Mouse (Mus musculus) kidney, postnatal 0 days (tissue): ENCODE measurements around the gene Tbrg4. TPM values are rescaled to one million over a fixed set of nuclear protein-coding genes. Genes with fewer than 3 reads are reported as not detected.
A peak's percentile ranks its signal among the peaks of the same experiment; 100 is the strongest.

Experiments
- ATAC-seq: fragments of 200-750 bp; cut with Nextera tagmentation; replicated peaks from 2 replicates; pipeline ENCODE4 v1.8.0; 2017; ENCODE audit warnings: low read depth, moderate number of reproducible peaks, moderate TSS enrichment, moderate library complexity; ENCODE audit not compliant: low FRiP score
- DNase-seq: peaks from one replicate; pipeline ENCODE4 v3.0.0-alpha.2; 2016; ENCODE audit warnings: low spot score
- H3K27ac ChIP-seq: fragments of 300-500 bp; sonication (generic); 2 replicates; pipeline ENCODE4 v1.5.1; 2014; ENCODE audit warnings: mild to moderate bottlenecking
- H3K27me3 ChIP-seq: fragments of 300-500 bp; sonication (generic); 2 replicates; pipeline ENCODE4 v1.6.1; 2014; ENCODE audit warnings: low read length, mixed read lengths; ENCODE audit not compliant: insufficient read depth
- H3K36me3 ChIP-seq: fragments of 300-500 bp; sonication (generic); 2 replicates; pipeline ENCODE4 v1.6.1; 2014; ENCODE audit warnings: low read length, mixed read lengths; ENCODE audit not compliant: insufficient read depth
- H3K4me1 ChIP-seq: fragments of 300-500 bp; sonication (generic); replicated peaks from 2 replicates; pipeline ENCODE4 v1.6.1; 2014; ENCODE audit warnings: antibody characterized with exemption, low read length, mixed read lengths; ENCODE audit not compliant: insufficient read depth
- H3K4me2 ChIP-seq: fragments of 300-500 bp; sonication (generic); 2 replicates; pipeline ENCODE4 v1.6.1; 2014; ENCODE audit warnings: mild to moderate bottlenecking, low read length, moderate library complexity, mixed read lengths
- H3K4me3 ChIP-seq: fragments of 300-500 bp; sonication (generic); replicated peaks from 2 replicates; pipeline ENCODE4 v1.5.1; 2014; ENCODE audit warnings: low read depth, low read length
- H3K9ac ChIP-seq: fragments of 300-500 bp; sonication (generic); 2 replicates; pipeline ENCODE4 v1.6.1; 2014; ENCODE audit warnings: low read depth, low read length
- H3K9me3 ChIP-seq: fragments of 300-500 bp; sonication (generic); replicated peaks from 2 replicates; pipeline ENCODE4 v1.6.1; 2016; ENCODE audit warnings: low read length, inconsistent platforms, mixed read lengths
- CTCF ChIP-seq: IDR thresholded peaks from 2 replicates; pipeline ENCODE4 v1.5.1; 2016; ENCODE audit warnings: antibody characterized with exemption, low read depth, mild to moderate bottlenecking, moderate library complexity
- WGBS: fragments of 180-500 bp; shearing (Covaris S2); extraction: QIAGEN DNeasy Blood & Tissue Kit; methylation state at CpG from one replicate; pipeline ENCODE4 v1.1.7; 2014; 5-methylcytosine and 5-hydroxymethylcytosine counted together
- polyA plus RNA-seq: library from polyadenylated mRNA; unstranded; fragments of >200 nt; fragmentation: Nextera tagmentation; extraction: Ambion mirVana; gene quantifications from 2 replicates; pipeline ENCODE4 v1.2.1, GENCODE M21; 2015

Gene Tbrg4
- polyA plus RNA-seq, 1 experiment from 2014 or later, result 32.2 TPM

DNA sequence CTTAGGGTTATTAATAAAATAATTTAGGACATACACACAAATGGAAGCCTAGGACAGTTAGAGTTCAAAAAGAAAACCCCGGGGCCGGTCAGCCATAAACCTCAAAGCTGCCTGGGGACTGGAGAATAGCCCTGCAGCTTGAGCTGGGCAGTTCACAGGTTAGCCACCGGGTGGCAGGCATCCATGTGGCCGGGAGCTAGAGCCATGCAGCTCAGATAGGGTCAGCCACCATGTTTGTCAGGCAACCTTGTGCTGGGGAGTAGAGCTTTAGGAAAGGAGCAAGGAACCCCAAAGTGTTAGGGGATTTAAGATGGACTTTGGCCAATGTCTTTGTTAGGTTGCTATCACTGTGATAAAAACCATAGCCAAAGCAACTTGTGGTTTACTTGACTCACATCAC, 2.7 kb upstream of the Tbrg4 start:
- no peak overlapping the region for H3K27ac ChIP-seq
- no peak overlapping the region for H3K4me3 ChIP-seq
- DNase-seq, result peak; percentile 59
- H3K9me3 ChIP-seq, result no peaks in the 10 kb centered on the region
- H3K9ac ChIP-seq, result no peak overlapping the region
- H3K4me2 ChIP-seq, result no peak overlapping the region
- peak; percentile 50; the same call in 1 of the 2 replicates for ATAC-seq
- TF ChIP-seq CTCF, result peak; percentile 70
- no peaks in the 10 kb centered on the region for H3K27me3 ChIP-seq
- H3K4me1 ChIP-seq, result peaks cover 9% of the 10 kb centered on the region; the same call in 1 of the 2 replicates
- H3K36me3 ChIP-seq, result peaks cover 9% of the 10 kb centered on the region; the same call in 1 of the 2 replicates
- WGBS, result 17% methylated on average over 4 of the region's 4 CpGs

DNA sequence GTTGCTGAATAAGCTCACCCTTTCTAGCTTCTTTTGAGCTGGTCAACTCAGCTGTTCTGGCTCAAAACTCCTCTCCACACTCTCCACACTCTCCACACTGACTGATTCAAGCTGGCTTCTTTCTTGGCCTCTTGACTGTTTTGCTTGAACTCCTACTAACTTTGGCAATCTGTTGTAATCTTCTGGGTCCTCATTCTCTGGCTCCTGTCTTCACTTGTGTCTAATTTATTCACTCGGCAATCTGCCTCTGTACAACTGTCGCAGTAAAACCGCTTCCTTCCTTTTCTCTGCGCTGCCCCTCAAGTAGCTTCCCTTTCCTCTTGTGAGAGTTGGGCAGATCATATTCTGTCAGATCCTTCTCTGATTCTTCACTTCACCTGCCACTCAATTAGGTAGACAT, 1.9 kb upstream of the Tbrg4 start:
- TF ChIP-seq CTCF, result no peak
- Histone ChIP-seq H3K4me1 (peaks cover 9% of the 10 kb centered on the region; the same call in 1 of the 2 replicates), H3K9ac (no peak overlapping the region), H3K4me2 (no peak overlapping the region), H3K36me3 (peaks cover 16% of the 10 kb centered on the region), H3K4me3 (no peak overlapping the region), H3K27me3 (no peaks in the 10 kb centered on the region), H3K9me3 (no peaks in the 10 kb centered on the region), H3K27ac (peak overlapping the region; percentile 36; the same call in 1 of the 2 replicates)
- DNase-seq, result peak; percentile 38
- WGBS, result 73% methylated on average over 4 of the region's 4 CpGs
- no peak for ATAC-seq

DNA sequence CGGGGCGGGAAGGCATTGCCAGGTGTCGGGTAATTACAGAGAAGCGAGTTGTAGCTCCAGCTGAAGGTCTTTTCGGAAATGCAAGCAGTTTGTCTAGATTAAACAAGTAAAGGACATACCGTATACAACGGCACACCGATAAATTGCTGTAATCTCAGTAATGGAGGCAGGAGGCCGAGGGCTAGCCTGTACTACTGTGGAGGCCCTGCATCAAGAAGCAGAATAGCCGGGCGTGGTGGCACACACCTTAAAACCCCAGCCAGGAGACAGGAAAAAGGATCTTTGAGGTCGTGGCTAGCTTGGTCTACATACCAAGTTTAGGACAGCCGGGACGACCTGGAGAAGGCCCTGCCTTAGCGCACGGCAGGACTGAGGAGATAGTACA, 513 bp upstream of the Tbrg4 start:
- Histone ChIP-seq H3K4me2 (peak overlapping the region; percentile 83), H3K9me3 (no peaks in the 10 kb centered on the region), H3K4me3 (peak overlapping the region; percentile 87), H3K9ac (peak overlapping the region; percentile 73), H3K27me3 (no peaks in the 10 kb centered on the region), H3K4me1 (peaks cover 9% of the 10 kb centered on the region; the same call in 1 of the 2 replicates), H3K36me3 (peaks cover 27% of the 10 kb centered on the region), H3K27ac (peak overlapping the region; percentile 92)
- 11% methylated on average over 16 of the region's 16 CpGs for WGBS
- DNase-seq (no peak), ATAC-seq (peak; percentile 18)
- TF ChIP-seq CTCF, result no peak

DNA sequence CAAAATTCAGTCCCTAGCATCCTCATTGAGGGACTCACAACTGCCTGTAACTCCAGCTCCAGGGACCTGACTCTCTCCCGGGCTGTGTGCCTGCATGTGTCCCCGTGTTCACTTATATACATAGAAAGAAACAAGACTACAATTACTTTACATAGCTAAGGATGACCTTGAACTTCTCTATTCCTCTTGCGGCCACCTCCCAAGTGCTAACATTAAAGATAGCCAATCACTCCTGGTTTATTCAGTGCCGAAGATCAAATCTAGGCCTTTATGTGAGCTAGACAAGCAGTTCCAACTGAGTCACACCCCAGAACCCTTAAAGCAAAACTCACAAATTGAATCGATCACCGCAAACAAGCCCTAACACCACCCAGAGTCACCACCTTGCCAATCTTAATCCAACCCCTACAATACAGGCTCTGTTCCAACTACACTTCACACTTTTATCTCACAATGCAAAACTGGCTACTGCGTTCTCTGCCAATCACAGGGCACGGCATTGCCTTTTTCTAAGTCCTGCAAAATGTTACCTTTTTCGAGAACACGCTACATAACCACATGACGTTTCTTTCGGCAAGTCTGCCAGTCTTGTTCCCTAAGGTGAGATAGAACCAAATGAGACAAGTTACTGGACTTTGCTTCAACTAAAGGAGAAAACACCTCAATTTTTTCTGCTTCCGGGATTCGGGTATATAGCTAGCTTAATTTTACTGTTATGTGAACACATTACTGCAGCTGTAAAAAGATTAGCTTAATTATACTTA, 1.1 kb downstream of the Tbrg4 start:
- Histone ChIP-seq H3K4me3 (peak overlapping the region; percentile 87), H3K4me1 (peaks cover 9% of the 10 kb centered on the region; the same call in 1 of the 2 replicates), H3K27ac (no peak overlapping the region), H3K27me3 (no peaks in the 10 kb centered on the region), H3K9me3 (no peaks in the 10 kb centered on the region), H3K36me3 (peaks cover 42% of the 10 kb centered on the region), H3K9ac (peak overlapping the region; percentile 73), H3K4me2 (peak overlapping the region; percentile 83)
- no peak for TF ChIP-seq CTCF
- 65% methylated on average over 14 of the region's 14 CpGs for WGBS
- DNase-seq (no peak), ATAC-seq (no peak)

DNA sequence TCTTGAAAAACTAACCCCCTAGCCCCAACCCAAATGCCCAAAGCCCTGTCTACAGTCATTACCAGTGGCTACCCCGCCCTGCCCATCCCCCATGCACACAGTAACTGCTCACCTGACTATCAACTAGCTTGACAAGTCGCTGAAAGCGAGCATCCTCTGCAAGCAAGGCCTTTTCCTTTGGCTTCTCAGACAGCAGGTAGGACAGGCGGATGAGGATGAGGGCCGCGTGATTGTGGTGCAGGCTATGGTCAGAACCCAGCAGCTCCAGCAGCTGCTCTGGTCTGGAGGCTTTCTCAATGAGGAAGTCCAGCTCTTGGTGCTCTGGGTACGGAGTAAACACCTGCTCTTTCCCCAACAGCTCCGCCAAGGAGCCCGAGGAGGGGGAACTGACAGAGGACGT, 2.2 kb downstream of the Tbrg4 start:
- H3K4me3 ChIP-seq, result no peak overlapping the region
- H3K9me3 ChIP-seq, result no peaks in the 10 kb centered on the region
- WGBS, result 86% methylated on average over 10 of the region's 10 CpGs
- H3K27ac ChIP-seq, result no peak overlapping the region
- peaks cover 53% of the 10 kb centered on the region for H3K36me3 ChIP-seq
- ATAC-seq, result no peak
- no peaks in the 10 kb centered on the region for H3K27me3 ChIP-seq
- TF ChIP-seq CTCF, result no peak
- DNase-seq, result no peak
- H3K4me1 ChIP-seq, result peaks cover 9% of the 10 kb centered on the region; the same call in 1 of the 2 replicates
- H3K9ac ChIP-seq, result no peak overlapping the region
- no peak overlapping the region for H3K4me2 ChIP-seq

DNA sequence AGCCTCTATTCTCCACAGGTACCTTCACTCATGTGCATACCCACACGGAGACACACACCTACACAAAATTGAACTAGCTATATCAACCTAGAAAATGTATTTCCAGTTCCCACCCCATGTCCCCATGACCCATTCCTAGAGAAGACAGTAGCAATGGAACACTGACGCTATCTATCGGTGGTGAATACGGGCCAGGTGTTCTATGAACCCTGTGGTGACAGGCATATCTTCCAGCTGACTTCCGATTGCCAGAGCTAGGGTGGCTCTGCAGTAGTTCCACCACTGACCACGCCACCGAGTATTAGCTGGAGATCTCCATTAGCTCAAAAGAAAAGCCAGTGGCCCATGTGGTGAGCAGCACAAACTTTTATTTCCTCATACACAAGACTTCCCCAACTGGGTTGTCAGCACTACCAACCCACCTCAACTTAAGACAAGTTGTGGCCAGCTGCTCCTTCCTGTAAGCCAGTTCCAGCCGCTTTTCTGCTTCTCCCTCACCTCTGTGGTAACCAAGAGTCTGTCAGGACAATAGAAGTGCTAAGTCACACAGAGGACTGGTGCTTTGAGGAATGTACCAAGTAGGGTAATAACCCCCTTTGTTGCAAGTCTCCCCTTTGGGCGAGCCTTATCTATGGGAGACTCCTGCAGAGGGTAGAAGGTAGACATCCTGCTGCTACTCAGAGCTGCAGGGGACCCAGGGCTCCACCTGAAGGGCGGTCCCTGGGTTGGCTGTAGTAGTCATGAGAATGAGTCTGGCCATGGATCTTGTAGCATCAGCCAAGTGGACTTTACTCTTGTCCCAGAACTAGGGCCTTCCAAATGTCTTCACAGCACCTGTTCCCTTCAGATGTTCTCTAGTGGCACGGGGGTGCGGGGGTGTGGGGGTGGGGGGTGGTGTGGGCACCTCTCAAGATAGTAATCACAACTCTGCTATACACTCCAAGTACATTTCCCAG, 10.3 kb downstream of the Tbrg4 start:
- Histone ChIP-seq H3K9me3 (no peaks in the 10 kb centered on the region), H3K9ac (no peak overlapping the region), H3K4me2 (no peak overlapping the region), H3K36me3 (peaks cover 68% of the 10 kb centered on the region), H3K27ac (no peak overlapping the region), H3K4me1 (no peaks in the 10 kb centered on the region), H3K27me3 (no peaks in the 10 kb centered on the region), H3K4me3 (no peak overlapping the region)
- whole genome bisulfite sequencing, result 92% methylated on average over 12 of the region's 12 CpGs
- ATAC-seq (0 out of 2 replicates have a peak, but pooled peaks have one; percentile 26), DNase-seq (no peak)
- TF ChIP-seq CTCF, result no peak
